Mouse (Mus musculus) MEL (cell line): ENCODE results near the gene Gm17402. TPM values are rescaled to one million over a fixed set of nuclear protein-coding genes. Genes with fewer than 3 reads are reported as not detected.

Experiments used
- DNase-seq: peaks from one replicate; pipeline ENCODE4 v3.0.0; 2011; ENCODE audit warnings: low read depth, low spot score
- H3K27ac ChIP-seq: 2 replicates; pipeline ENCODE4 v1.5.1; 2012; ENCODE audit warnings: low read depth, mild to moderate bottlenecking, control low read depth, low read length, moderate library complexity; ENCODE audit not compliant: control insufficient read depth
- H3K27me3 ChIP-seq, 2 experiments: fragments of 150-350 bp in 1 of 2; sonication (generic) in 1 of 2; 2 replicates each; pipeline ENCODE4 v1.6.1; 2012; ENCODE audit warnings: low read length in 2 of 2, mild to moderate bottlenecking in 2 of 2, improper control_type of control experiment in 1 of 2, moderate library complexity in 1 of 2; ENCODE audit not compliant: insufficient read depth in 2 of 2, control insufficient read depth in 1 of 2
- H3K36me3 ChIP-seq, 2 experiments: 2 replicates each; pipeline ENCODE4 v1.6.1; 2012 to 2014; ENCODE audit warnings: low read length in 2 of 2, improper control_type of control experiment in 1 of 2, inconsistent platforms in 1 of 2, mild to moderate bottlenecking in 1 of 2; ENCODE audit not compliant: insufficient read depth in 2 of 2, control insufficient read depth in 1 of 2
- H3K4me1 ChIP-seq, 2 experiments: fragments of 150-350 bp in 1 of 2; sonication (generic) in 1 of 2; 2 replicates each; pipeline ENCODE4 v1.6.1; 2012; ENCODE audit warnings: low read length in 2 of 2, improper control_type of control experiment in 1 of 2, mild to moderate bottlenecking in 1 of 2; ENCODE audit not compliant: insufficient read depth in 2 of 2, control insufficient read depth in 1 of 2
- H3K4me3 ChIP-seq, 2 experiments: fragments of 150-350 bp in 1 of 2; sonication (generic) in 1 of 2; 2 replicates each; pipeline ENCODE4 v1.5.1; 2012; ENCODE audit warnings: low read depth in 2 of 2, low read length in 2 of 2, mild to moderate bottlenecking in 2 of 2, moderate library complexity in 2 of 2, control low read depth in 1 of 2, improper control_type of control experiment in 1 of 2; ENCODE audit not compliant: control insufficient read depth in 1 of 2, insufficient read depth in 1 of 2
- H3K79me2 ChIP-seq: 2 replicates; pipeline ENCODE4 v1.6.1; 2012; ENCODE audit warnings: mild to moderate bottlenecking, low read length, moderate library complexity; ENCODE audit not compliant: control insufficient read depth, poor library complexity, insufficient read depth
- H3K9ac ChIP-seq: 2 replicates; pipeline ENCODE4 v1.6.1; 2012; ENCODE audit warnings: low read depth, mild to moderate bottlenecking, control low read depth, low read length, moderate library complexity; ENCODE audit not compliant: control insufficient read depth, poor library complexity, severe bottlenecking
- H3K9me3 ChIP-seq: fragments of 150-350 bp; sonication (generic); replicated peaks from 2 replicates; pipeline ENCODE4 v1.6.1; 2012; ENCODE audit warnings: mild to moderate bottlenecking, low read length, improper control_type of control experiment, moderate library complexity; ENCODE audit not compliant: insufficient read depth
- BHLHE40 ChIP-seq: IDR thresholded peaks from 2 replicates; pipeline ENCODE4 v1.6.1; 2012; ENCODE audit warnings: low read depth, mild to moderate bottlenecking, inconsistent platforms, low read length, improper control_type of control experiment, borderline replicate concordance
- CTCF ChIP-seq, 3 experiments: IDR thresholded peaks in 2 of 3; conservative IDR thresholded peaks in 1 of 3; 2 replicates each; pipeline ENCODE4 v1.5.1; 2011 to 2012; ENCODE audit warnings: low read length in 3 of 3, low read depth in 2 of 3, mild to moderate bottlenecking in 2 of 3, improper control_type of control experiment in 1 of 3, inconsistent platforms in 1 of 3, mixed read lengths in 1 of 3, moderate library complexity in 1 of 3; ENCODE audit not compliant: control insufficient read depth in 1 of 3, insufficient read depth in 1 of 3, poor library complexity in 1 of 3, severe bottlenecking in 1 of 3
- E2F4 ChIP-seq: IDR thresholded peaks from 2 replicates; pipeline ENCODE4 v1.6.1; 2011; ENCODE audit warnings: low read depth, low read length, improper control_type of control experiment, borderline replicate concordance
- GABPA ChIP-seq: IDR thresholded peaks from 2 replicates; pipeline ENCODE4 v1.6.1; 2012; ENCODE audit warnings: low read depth, mild to moderate bottlenecking, inconsistent platforms, low read length, improper control_type of control experiment, moderate library complexity
- GATA1 ChIP-seq: IDR thresholded peaks from 2 replicates; pipeline ENCODE4 v1.6.1; 2011; ENCODE audit warnings: low read depth, low read length, improper control_type of control experiment
- MAFK ChIP-seq: IDR thresholded peaks from 2 replicates; pipeline ENCODE4 v1.6.1; 2011; ENCODE audit warnings: low read depth, mild to moderate bottlenecking, low read length, improper control_type of control experiment, borderline replicate concordance
- MXI1 ChIP-seq: IDR thresholded peaks from 2 replicates; pipeline ENCODE4 v1.6.1; 2011; ENCODE audit warnings: mild to moderate bottlenecking, low read depth, low read length, improper control_type of control experiment
- MYC ChIP-seq: IDR thresholded peaks from 2 replicates; pipeline ENCODE4 v1.6.1; 2011; ENCODE audit warnings: low read depth, mild to moderate bottlenecking, low read length, improper control_type of control experiment, moderate library complexity
- RCOR1 ChIP-seq: IDR thresholded peaks from 2 replicates; pipeline ENCODE4 v1.6.1; 2012; ENCODE audit warnings: low read depth, mild to moderate bottlenecking, inconsistent platforms, low read length, improper control_type of control experiment
- TBP ChIP-seq: IDR thresholded peaks from 2 replicates; pipeline ENCODE4 v1.8.0; 2011; ENCODE audit warnings: low read depth, low read length, improper control_type of control experiment
- UBTF ChIP-seq: IDR thresholded peaks from 2 replicates; pipeline ENCODE4 v1.6.1; 2012; ENCODE audit warnings: low read depth, mild to moderate bottlenecking, inconsistent platforms, low read length, improper control_type of control experiment, moderate library complexity, borderline replicate concordance; ENCODE audit not compliant: insufficient read depth
- ZC3H11A ChIP-seq: IDR thresholded peaks from 2 replicates; pipeline ENCODE4 v1.6.1; 2012; ENCODE audit warnings: low read depth, mild to moderate bottlenecking, inconsistent platforms, low read length, improper control_type of control experiment
- polyA plus RNA-seq, 2 experiments: library from polyadenylated mRNA; stranded (reverse) in 1 of 2; unstranded in 1 of 2; fragments of >175 nt in 1 of 2; fragments of >200 nt in 1 of 2; gene quantifications; 2 replicates each; pipeline versions ENCODE4 v1.2.1 to v1.2.4; 2012; ENCODE audit warnings: low replicate concordance in 2 of 2, low read depth in 1 of 2; ENCODE audit not compliant: insufficient read length in 2 of 2, insufficient read depth in 1 of 2, missing spikeins in 1 of 2
- total RNA-seq: library from RNA; depleted of rRNA; stranded (reverse); fragments of 300-350 nt; gene quantifications from 2 replicates; pipeline ENCODE4 v1.2.3, GENCODE M21; 2012

The Gm17402 gene
- total and polyA plus RNA-seq, 3 experiments, result not detected

DNA sequence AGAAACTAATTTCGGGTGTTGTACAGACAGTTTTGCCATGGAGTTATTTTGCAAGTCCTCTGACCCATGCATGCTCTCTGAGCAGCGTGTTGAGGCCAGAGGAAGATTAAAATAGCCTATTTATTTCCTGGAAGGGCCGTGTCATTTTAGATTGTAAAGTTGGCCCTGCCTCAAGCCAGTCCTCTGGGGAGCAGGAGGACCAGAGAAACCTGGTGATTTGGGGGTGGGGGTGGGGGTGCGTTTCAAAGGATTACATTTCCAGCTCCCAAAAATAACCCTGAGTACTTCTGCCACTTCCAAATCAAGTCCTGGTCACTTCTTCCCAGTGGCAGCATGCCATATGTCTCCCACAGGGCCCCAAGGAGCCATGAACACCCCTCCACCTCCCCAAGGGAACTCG, 2.2 kb downstream of the Gm17402 start:
- Histone ChIP-seq H3K9me3 (no peaks in the 10 kb centered on the region), H3K4me1 (0 out of 4 replicates have a peak, but pooled peaks cover 0 to 2% of the 10 kb centered on the region in 2 experiments), H3K9ac (no peak overlapping the region), H3K79me2 (no peaks in the 10 kb centered on the region), H3K27me3 (peaks cover 0 to 4% of the 10 kb centered on the region in 2 experiments), H3K4me3 (peak overlapping the region; percentile 7 to 40; a peak in 3 of 4 replicates), H3K27ac (no peak overlapping the region), H3K36me3 (peaks cover 0 to 5% of the 10 kb centered on the region in 2 experiments; a peak in 2 of 4 replicates)
- no peak for DNase-seq
- TF ChIP-seq UBTF (no peak), BHLHE40 (no peak), GATA1 (no peak), E2F4 (no peak), ZC3H11A (no peak), MYC (no peak), TBP (no peak)

- H3K9ac ChIP-seq, result no peak overlapping the region
- 0 out of 4 replicates have a peak, but pooled peaks cover 0 to 2% of the 10 kb centered on the region in 2 experiments for H3K4me1 ChIP-seq
- peaks cover 0 to 5% of the 10 kb centered on the region in 2 experiments; a peak in 2 of 4 replicates for H3K36me3 ChIP-seq
- H3K27me3 ChIP-seq, result peaks cover 0 to 4% of the 10 kb centered on the region in 2 experiments
- no peak overlapping the region for H3K27ac ChIP-seq
- TF ChIP-seq UBTF, result no peak
- no peak for TF ChIP-seq GABPA
- TF ChIP-seq RCOR1, result no peak
- no peak for TF ChIP-seq MXI1
- no peak for TF ChIP-seq CTCF (IDR thresholded peaks at IDR 0.05 in 2 of 3, conservative IDR thresholded peaks at IDR 0.05 in 1 of 3; ENCODE audit: control insufficient read depth in 1 of 3, insufficient read depth in 1 of 3, low read depth in 2 of 3, low read length in 3 of 3, poor library complexity in 1 of 3, severe bottlenecking in 1 of 3)
- H3K9me3 ChIP-seq, result no peaks in the 10 kb centered on the region
- H3K79me2 ChIP-seq, result no peaks in the 10 kb centered on the region
- H3K4me3 ChIP-seq, result no peak overlapping the region
- DNase-seq, result no peak
Observed at GRCm38 (mm10) chr3:67372194-67372593, 2.8 kb downstream of the Gm17402 start.

DNA sequence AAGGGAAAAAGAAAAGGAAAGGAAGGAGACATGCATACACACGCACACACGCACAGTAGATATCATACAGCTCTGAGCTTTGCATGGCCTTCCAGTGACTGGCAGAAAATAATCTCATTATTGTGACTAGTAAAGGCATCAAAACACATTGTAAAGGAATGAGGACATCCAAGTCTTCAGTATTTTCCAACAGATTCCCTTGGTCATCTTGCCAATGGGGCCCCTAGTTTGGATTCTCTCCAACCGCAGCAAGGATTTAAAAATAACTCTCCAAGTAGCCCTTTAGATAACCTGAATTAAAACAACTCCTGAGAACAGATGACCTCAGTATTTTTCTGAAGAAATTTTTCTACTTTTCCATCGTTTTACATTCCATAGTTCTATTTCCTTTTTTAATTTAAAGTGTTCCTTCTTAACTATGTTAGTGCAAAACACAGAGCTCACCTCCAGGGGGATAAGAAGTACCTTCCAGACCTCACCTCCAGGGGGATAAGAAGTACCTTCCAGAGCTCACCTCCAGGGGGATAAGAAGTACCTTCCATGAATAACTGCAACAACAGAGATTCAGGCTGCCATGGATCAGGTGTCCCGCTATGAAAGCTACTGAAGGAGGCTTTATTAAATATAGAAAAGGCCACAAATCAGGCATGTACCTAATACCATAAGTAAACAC, 5.4 kb downstream of the Gm17402 start:
- peak; percentile 32 for DNase-seq
- H3K9ac ChIP-seq, result no peak overlapping the region
- H3K27ac ChIP-seq, result no peak overlapping the region
- H3K4me3 ChIP-seq, result no peak overlapping the region
- H3K9me3 ChIP-seq, result no peaks in the 10 kb centered on the region
- no peaks in the 10 kb centered on the region for H3K79me2 ChIP-seq
- peaks cover 0 to 5% of the 10 kb centered on the region in 2 experiments; a peak in 2 of 4 replicates for H3K36me3 ChIP-seq
- H3K27me3 ChIP-seq, result peaks cover 0 to 4% of the 10 kb centered on the region in 2 experiments
- 0 out of 4 replicates have a peak, but pooled peaks cover 0 to 2% of the 10 kb centered on the region in 2 experiments for H3K4me1 ChIP-seq
- TF ChIP-seq MAFK, result no peak
- TF ChIP-seq CTCF (IDR thresholded peaks at IDR 0.05 in 2 of 3, conservative IDR thresholded peaks at IDR 0.05 in 1 of 3; ENCODE audit: control insufficient read depth in 1 of 3, insufficient read depth in 1 of 3, low read depth in 2 of 3, low read length in 3 of 3, poor library complexity in 1 of 3, severe bottlenecking in 1 of 3), result peak in 1 of 3 experiments; percentile 19; a peak in 1 of 6 replicates
